9 mouse cellular contexts compared by ENCODE assay signal in the genomic region with DNA sequence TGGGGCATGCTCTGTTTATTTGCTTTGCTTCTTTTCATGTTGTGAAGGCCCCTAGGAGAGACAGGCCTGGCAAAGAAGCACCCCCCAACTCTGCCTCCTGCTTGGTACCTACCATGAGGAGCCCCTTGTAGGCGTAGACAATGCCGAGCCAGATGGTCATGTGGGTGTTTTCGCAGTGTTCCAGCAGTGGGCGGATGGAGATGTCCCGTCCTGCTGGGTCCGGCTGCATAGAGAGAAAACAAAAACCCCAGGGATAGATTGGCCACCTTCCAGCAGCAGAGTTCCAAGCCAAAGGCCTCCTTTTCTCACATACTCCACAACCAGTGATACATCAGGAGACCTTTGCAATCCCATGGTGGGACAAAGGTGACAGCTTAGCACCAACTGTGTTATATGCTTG. TPM values are rescaled to one million over a fixed set of nuclear protein-coding genes. Genes with fewer than 3 reads are reported as not detected.
DNase-seq lines count a peak whose midpoint lies in the region; ATAC-seq and TF ChIP-seq lines count a peak whose summit lies in the region.
"Had no signal": no experiment of that assay in that cellular context is flagged by ENCODE, and none has a peak within 500 bp of the region (broad histone marks: within the 10 kb centered on the region; RNA-seq: fewer than 3 reads in every experiment).

No protein-coding gene starts in this region.

- WGBS in liver, postnatal 0 days (ENCODE audit: insufficient replicate concordance) = 71% methylated on average over 6 of the region's 6 CpGs

- ATAC-seq in frontal cortex, adult (ENCODE audit: low TSS enrichment) = peak; percentile 81
- ATAC-seq in liver, postnatal 0 days = no peak

- H3K27ac ChIP-seq in liver, postnatal 0 days (ENCODE audit: low read depth) = no peak overlapping the region
- H3K27ac ChIP-seq: liver, embryonic 15.5 days had no signal

- 0 out of 2 replicates have a peak, but pooled peaks cover 4% of the 10 kb centered on the region for H3K27me3 ChIP-seq in liver, postnatal 0 days (ENCODE audit: insufficient read depth, low read length)
- H3K27me3 ChIP-seq: liver, embryonic 15.5 days had no signal

- no peak overlapping the region for H3K9ac ChIP-seq in liver, postnatal 0 days (replicated peaks)
- H3K9ac ChIP-seq: liver, embryonic 15.5 days had no signal

- no peaks in the 10 kb centered on the region for H3K4me1 ChIP-seq in liver, postnatal 0 days (ENCODE audit: insufficient read depth)
- H3K4me1 ChIP-seq: liver, embryonic 15.5 days had no signal

- peak; percentile 61 for DNase-seq in kidney, postnatal 10 days
- no peak for DNase-seq in kidney, adult 18-20 months
- DNase-seq in cerebellum, adult 11-12 months = peak; percentile 72
- DNase-seq in left cerebral cortex, adult 9 months (ENCODE audit: low spot score in 2 of 2) = peak; percentile 62 to 94
- DNase-seq in liver, postnatal 0 days = no peak
- DNase-seq in T-cell, adult 2 months (ENCODE audit: low spot score) = no peak
- no peak for DNase-seq in thymus, postnatal 36 days

- H3K4me3 ChIP-seq in liver, postnatal 0 days (ENCODE audit: low read depth, low read length) = no peak overlapping the region
- H3K4me3 ChIP-seq: liver, embryonic 15.5 days had no signal

- no peaks in the 10 kb centered on the region for H3K9me3 ChIP-seq in liver, postnatal 0 days (ENCODE audit: low read length)
- H3K9me3 ChIP-seq: liver, embryonic 15.5 days had no signal

- TF ChIP-seq EP300 in liver, postnatal 0 days (IDR thresholded peaks at IDR 0.05; ENCODE audit: low read depth) = no peak

- TF ChIP-seq CTCF in liver, postnatal 0 days (IDR thresholded peaks at IDR 0.05; ENCODE audit: low read depth) = no peak

- no peak overlapping the region for H3K4me2 ChIP-seq in liver, postnatal 0 days (ENCODE audit: low read depth, low read length)
- H3K4me2 ChIP-seq: liver, embryonic 15.5 days had no signal

- H3K36me3 ChIP-seq in liver, postnatal 0 days (replicated peaks; ENCODE audit: insufficient read depth, low read length) = no peaks in the 10 kb centered on the region
- H3K36me3 ChIP-seq: liver, embryonic 15.5 days had no signal

RNA-seq across cellular contexts. Expression of a gene that starts 34.2 kb away (rescaled TPM):
- polyA plus RNA-seq in liver, postnatal 0 days (2015; fragmentation: Nextera tagmentation; extraction: Ambion mirVana) = 0.75 and 0.83 TPM in 2 replicates

Comparison
In these comparisons a context has a peak if more than half of its experiments do, and no peak if none do; other contexts are left out.
1. DNase-seq: peak in kidney, postnatal 10 days (single experiment), cerebellum, adult 11-12 months (single experiment) and left cerebral cortex, adult 9 months (2 of 2); none in kidney, adult 18-20 months (single experiment), liver, postnatal 0 days (single experiment), T-cell, adult 2 months (single experiment) and thymus, postnatal 36 days (0 of 2).